Mouse (Mus musculus) lung, postnatal 4 days (tissue): Measurements from ENCODE around the gene B830017H08Rik.

Experiments used
- DNase-seq, 2 experiments: peaks; one replicate each; pipeline ENCODE4 v3.0.0; 2021

B830017H08Rik gene

GRCm38 (mm10) chr16:17851860-17852259, 18.9 kb downstream of the B830017H08Rik start:
- DNase-seq, result no peak

DNA sequence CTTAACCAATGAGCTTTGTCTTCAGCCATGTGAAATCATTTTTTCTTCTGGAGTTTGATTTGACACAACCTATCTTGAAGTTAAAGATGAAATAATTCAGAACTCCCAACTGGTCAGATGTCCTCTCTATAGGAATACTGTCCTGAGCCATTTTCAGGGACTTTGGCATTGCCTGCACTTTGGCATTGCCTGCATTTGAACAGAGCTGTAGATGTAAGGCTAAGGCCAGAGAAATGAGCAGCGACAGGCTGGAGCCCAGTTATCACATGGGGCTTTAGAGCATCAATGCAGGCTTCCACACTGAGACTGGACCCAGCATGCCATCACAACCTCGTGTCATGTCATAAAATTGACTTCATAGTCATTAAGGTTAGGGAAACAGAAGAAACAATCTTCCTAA, 20.3 kb downstream of the B830017H08Rik start:
- DNase-seq, result no peak

- DNase-seq, result no peak
Observed at GRCm38 (mm10) chr16:17857157-17857556, 24.2 kb downstream of the B830017H08Rik start.

GRCm38 (mm10) chr16:17858592-17858991, 25.7 kb downstream of the B830017H08Rik start:
- peak in 1 of 2 experiments; percentile 27 for DNase-seq

DNA sequence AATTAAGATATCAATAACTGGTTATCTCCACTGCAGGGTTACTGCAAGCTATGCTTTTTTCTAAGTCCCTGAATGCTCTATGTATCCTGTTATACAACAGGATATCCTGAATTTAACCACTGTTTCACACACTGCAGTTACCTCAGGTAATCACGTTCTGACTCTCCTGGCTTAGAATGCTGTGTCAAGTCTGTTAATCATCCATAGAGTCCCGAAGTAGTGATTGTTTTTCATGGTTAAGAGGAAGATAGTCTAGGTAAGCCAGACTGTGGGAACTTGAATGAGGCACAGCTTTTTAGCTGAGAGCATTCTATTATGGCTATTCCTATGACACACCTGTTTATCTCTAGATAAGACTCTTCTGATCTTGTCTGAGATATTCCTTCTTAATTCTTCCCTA, 32.4 kb downstream of the B830017H08Rik start:
- DNase-seq, result no peak

DNA sequence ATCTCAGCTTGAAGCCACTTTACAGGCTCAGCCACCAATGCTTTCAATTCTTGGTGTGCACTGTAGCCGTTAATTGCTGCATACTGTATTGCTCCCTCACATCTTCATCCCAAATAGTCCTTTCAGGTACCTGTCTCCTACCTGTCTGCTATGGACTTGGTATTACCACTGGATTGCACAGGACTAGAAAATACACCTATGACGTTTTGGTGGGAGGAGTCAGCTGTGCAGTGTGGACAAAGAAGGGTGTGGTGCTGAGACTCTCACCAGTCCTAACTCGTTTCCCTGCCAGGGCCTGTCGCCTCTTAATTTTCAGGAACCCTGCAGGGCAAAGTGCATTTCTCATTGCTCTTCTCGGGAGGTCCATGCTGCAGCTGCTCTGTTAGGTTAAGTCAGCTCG, 32.8 kb downstream of the B830017H08Rik start:
- DNase-seq, result no peak

GRCm38 (mm10) chr16:17871248-17871647, 38.3 kb downstream of the B830017H08Rik start:
- DNase-seq, result no peak

- no peak for DNase-seq
Observed at GRCm38 (mm10) chr16:17872995-17873394, 40.1 kb downstream of the B830017H08Rik start.

- DNase-seq, result no peak
Observed at GRCm38 (mm10) chr16:17875174-17875573, 42.3 kb downstream of the B830017H08Rik start.

DNA sequence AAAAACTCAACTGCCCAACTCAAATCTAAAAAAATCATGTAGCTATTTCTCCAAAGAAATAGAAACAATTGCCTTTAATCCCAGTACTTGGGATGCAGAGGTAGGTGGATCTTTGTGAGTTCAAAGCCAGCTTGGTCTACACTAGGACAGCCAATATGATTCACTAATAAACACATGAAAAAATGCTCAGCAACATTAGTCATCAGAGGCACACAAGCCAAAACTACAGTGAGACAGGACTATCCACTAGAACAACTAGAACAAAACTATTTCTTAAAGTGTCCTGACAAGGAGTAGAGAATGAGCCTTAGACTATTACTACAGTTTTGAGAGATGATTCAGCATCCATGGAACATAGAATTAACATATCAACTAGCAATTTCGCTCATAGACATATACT, 43.2 kb downstream of the B830017H08Rik start:
- DNase-seq, result no peak

DNA sequence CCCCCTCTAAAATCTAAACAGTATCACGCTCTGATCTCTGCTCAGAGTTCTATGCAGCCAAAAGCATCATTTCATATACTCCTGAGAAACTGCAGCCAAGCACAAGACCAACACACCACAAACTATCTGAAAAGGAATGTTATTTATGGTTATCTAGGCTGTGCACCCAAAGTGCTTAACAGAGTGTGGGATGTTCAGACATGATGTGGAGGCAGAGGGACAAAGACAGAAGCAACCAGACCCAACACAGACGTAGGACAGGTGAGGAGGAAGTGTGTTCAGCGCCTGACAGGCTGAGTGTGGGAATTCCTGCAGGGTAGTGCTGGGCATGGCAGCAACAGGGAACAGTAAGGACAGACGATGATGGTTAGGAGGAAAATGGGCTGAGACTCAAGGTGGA, 46.6 kb downstream of the B830017H08Rik start:
- no peak for DNase-seq

GRCm38 (mm10) chr16:17882196-17882595, 49.3 kb downstream of the B830017H08Rik start:
- DNase-seq, result no peak

- DNase-seq, result no peak
Observed at GRCm38 (mm10) chr16:17884116-17884515, 51.2 kb downstream of the B830017H08Rik start.
